Mouse (Mus musculus): Measurements from ENCODE around the gene Six2.

GRCm38 (mm10) chr17:85691701-85692536 lies 3.8 kb upstream of the Six2 start:
- TF ChIP-seq CTCF (IDR thresholded peaks at IDR 0.05; ENCODE audit: low read depth), result no peak
- TF ChIP-seq EP300 (IDR thresholded peaks at IDR 0.05; ENCODE audit: low read depth), result no peak
